Mouse (Mus musculus) stomach, postnatal 0 days (tissue): ENCODE results near the gene Cpxm1. TPM values are rescaled to one million over a fixed set of nuclear protein-coding genes. Genes with fewer than 3 reads are reported as not detected.

Experiments
- ATAC-seq: fragments of 200-750 bp; cut with Nextera tagmentation; 2 replicates; pipeline ENCODE4 v1.8.0; 2017; ENCODE audit not compliant: low FRiP score, low TSS enrichment
- DNase-seq: peaks from one replicate; pipeline ENCODE4 v3.0.0-alpha.2; 2016; ENCODE audit warnings: low spot score
- H3K27ac ChIP-seq: fragments of 300-500 bp; sonication (generic); replicated peaks from 2 replicates; pipeline ENCODE4 v1.5.1; 2014; ENCODE audit warnings: mild to moderate bottlenecking, control low read depth
- H3K27me3 ChIP-seq: fragments of 300-500 bp; sonication (generic); 2 replicates; pipeline ENCODE4 v1.6.1; 2014; ENCODE audit warnings: low read length; ENCODE audit not compliant: control insufficient read depth, insufficient read depth
- H3K36me3 ChIP-seq: fragments of 300-500 bp; sonication (generic); 2 replicates; pipeline ENCODE4 v1.6.1; 2014; ENCODE audit warnings: low read length, mixed read lengths; ENCODE audit not compliant: control insufficient read depth, insufficient read depth
- H3K4me1 ChIP-seq: fragments of 300-500 bp; sonication (generic); replicated peaks from 2 replicates; pipeline ENCODE4 v1.6.1; 2014; ENCODE audit warnings: antibody characterized with exemption; ENCODE audit not compliant: control insufficient read depth, insufficient read depth
- H3K4me2 ChIP-seq: fragments of 300-500 bp; sonication (generic); replicated peaks from 2 replicates; pipeline ENCODE4 v1.6.1; 2014; ENCODE audit warnings: low read depth, mild to moderate bottlenecking, control low read depth, moderate library complexity
- H3K4me3 ChIP-seq: fragments of 300-500 bp; sonication (generic); 2 replicates; pipeline ENCODE4 v1.5.1; 2014; ENCODE audit warnings: low read depth, low read length, control low read depth
- H3K9ac ChIP-seq: fragments of 300-500 bp; sonication (generic); 2 replicates; pipeline ENCODE4 v1.6.1; 2014; ENCODE audit warnings: mild to moderate bottlenecking, low read length, control low read depth, mixed read lengths
- H3K9me3 ChIP-seq: fragments of 300-500 bp; sonication (generic); 2 replicates; pipeline ENCODE4 v1.6.1; 2016; ENCODE audit warnings: low read length; ENCODE audit not compliant: control insufficient read depth
- CTCF ChIP-seq: IDR thresholded peaks from 2 replicates; pipeline ENCODE4 v1.5.1; 2016; ENCODE audit warnings: antibody characterized with exemption, low read depth, mild to moderate bottlenecking, moderate library complexity
- EP300 ChIP-seq: optimal IDR thresholded peaks from 2 replicates; pipeline ENCODE3; 2016; ENCODE audit warnings: antibody characterized with exemption
- WGBS: fragments of 180-500 bp; shearing (Covaris S2); extraction: QIAGEN DNeasy Blood & Tissue Kit; methylation state at CpG from one replicate; pipeline ENCODE4 v1.1.7; 2014; 5-methylcytosine and 5-hydroxymethylcytosine counted together
- polyA plus RNA-seq: library from polyadenylated mRNA; unstranded; fragments of >200 nt; fragmentation: Nextera tagmentation; extraction: Ambion mirVana; gene quantifications from 2 replicates; pipeline ENCODE4 v1.2.1, GENCODE M21; 2015

Gene Cpxm1
- polyA plus RNA-seq, 1 experiment from 2014 or later = 14.6 TPM

DNA sequence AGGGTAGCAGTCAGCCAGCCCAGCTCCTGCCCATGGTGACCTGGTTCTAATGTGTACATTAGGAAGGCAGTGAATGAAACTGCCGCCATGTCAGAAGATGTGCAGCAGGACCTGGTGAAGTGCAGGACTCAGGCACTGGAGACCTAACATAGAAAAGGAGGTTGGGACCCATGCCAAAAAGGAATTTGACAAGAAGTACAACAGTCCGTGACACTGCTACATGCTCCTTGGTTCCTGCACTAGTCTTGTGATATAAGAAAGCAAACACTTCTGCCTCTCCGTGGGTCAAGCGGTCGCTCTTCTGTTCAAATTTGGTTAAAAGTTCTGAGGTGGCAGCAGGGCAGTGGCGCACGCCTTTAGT is 56.2 kb downstream of the Cpxm1 start:
- Histone ChIP-seq H3K36me3 (no peaks in the 10 kb centered on the region), H3K27ac (no peak overlapping the region), H3K4me3 (no peak overlapping the region), H3K9ac (no peak overlapping the region), H3K4me2 (no peak overlapping the region), H3K9me3 (no peaks in the 10 kb centered on the region), H3K27me3 (no peaks in the 10 kb centered on the region), H3K4me1 (no peaks in the 10 kb centered on the region)
- 76% methylated on average over 7 of the region's 7 CpGs for WGBS
- TF ChIP-seq EP300 = no peak
- TF ChIP-seq CTCF = no peak
- DNase-seq (no peak), ATAC-seq (no peak)

Other genes with a start within 250 kb of the Cpxm1 start
- gene Snrpb, start 218.2 kb downstream of the Cpxm1 start, polyA plus RNA-seq = 306 and 318 TPM in 2 replicates
- 0.02 TPM in 1 of 2 replicates, not detected in the other for gene Tmc2, start 202.4 kb downstream of the Cpxm1 start, polyA plus RNA-seq
- gene Nop56, start 123.1 kb downstream of the Cpxm1 start, polyA plus RNA-seq = 98.2 and 104 TPM in 2 replicates
- gene Idh3b, start 113.0 kb downstream of the Cpxm1 start, polyA plus RNA-seq = 126 and 135 TPM in 2 replicates
- gene Ebf4, start 102.4 kb downstream of the Cpxm1 start, polyA plus RNA-seq = 1.1 and 1.3 TPM in 2 replicates
- not detected in 2 replicates for gene Gm28372, start 7.7 kb upstream of the Cpxm1 start, polyA plus RNA-seq
- gene 1700020A23Rik, start 7.7 kb upstream of the Cpxm1 start, polyA plus RNA-seq = not detected in 2 replicates
- gene Tmem239, start 8.9 kb upstream of the Cpxm1 start, polyA plus RNA-seq = not detected in 2 replicates
- 37.0 and 38.9 TPM in 2 replicates for gene Vps16, start 26.8 kb upstream of the Cpxm1 start, polyA plus RNA-seq
- gene Pced1a, start 27.1 kb upstream of the Cpxm1 start, polyA plus RNA-seq = 4.4 and 4.9 TPM in 2 replicates
- gene Ptpra, start 52.7 kb upstream of the Cpxm1 start, polyA plus RNA-seq = 45.1 and 45.7 TPM in 2 replicates
- 74.6 and 76.3 TPM in 2 replicates for gene Mrps26, start 166.2 kb upstream of the Cpxm1 start, polyA plus RNA-seq
- gene Oxt, start 178.6 kb upstream of the Cpxm1 start, polyA plus RNA-seq = not detected in 2 replicates
- gene Avp, start 185.0 kb upstream of the Cpxm1 start, polyA plus RNA-seq = 0.23 and 0.36 TPM in 2 replicates
- gene Fastkd5, start 232.5 kb upstream of the Cpxm1 start, polyA plus RNA-seq = 6.5 and 6.7 TPM in 2 replicates
- 3.8 and 4.1 TPM in 2 replicates for gene Ubox5, start 232.5 kb upstream of the Cpxm1 start, polyA plus RNA-seq
- 2.9 and 3.1 TPM in 2 replicates for gene Lzts3, start 245.2 kb upstream of the Cpxm1 start, polyA plus RNA-seq